Mouse (Mus musculus) bone marrow, adult 2 months (tissue): ENCODE results near the gene Rab33a.

Experiments used
- CTCF ChIP-seq: fragments of 200-500 bp; IDR thresholded peaks from 2 replicates; pipeline ENCODE4 v1.5.1; 2011; ENCODE audit warnings: low read length, control low read depth; ENCODE audit not compliant: control insufficient read depth, insufficient read depth
- POLR2A ChIP-seq: fragments of 200-500 bp; IDR thresholded peaks from 2 replicates; pipeline ENCODE4 v1.6.1; 2011; ENCODE audit warnings: low read depth, mild to moderate bottlenecking, control low read depth, low read length, borderline replicate concordance; ENCODE audit not compliant: control insufficient read depth

GRCm38 (mm10) chrX:48481095-48481494 is 38.0 kb upstream of the Rab33a start:
- TF ChIP-seq CTCF (no peak), POLR2A (no peak)
